Mouse (Mus musculus) heart, embryonic 12.5 days (tissue): ENCODE measurements around the gene Ctsa. TPM values are rescaled to one million over a fixed set of nuclear protein-coding genes. Genes with fewer than 3 reads are reported as not detected.
"Not testable (repeated sequence)": the region's sequence is repeated elsewhere in the genome, so short reads cannot be mapped to it uniquely, and the experiment has no call there.

Experiments
- ATAC-seq: fragments of 200-750 bp; cut with Nextera tagmentation; 2 replicates; pipeline ENCODE4 v1.8.0; 2017; ENCODE audit warnings: moderate TSS enrichment, moderate library complexity; ENCODE audit not compliant: insufficient number of reproducible peaks, low FRiP score
- H3K27ac ChIP-seq: fragments of 300-500 bp; sonication (generic); 2 replicates; pipeline ENCODE4 v1.5.1; 2016; ENCODE audit warnings: mild to moderate bottlenecking, moderate library complexity; ENCODE audit not compliant: poor library complexity, severe bottlenecking
- H3K27me3 ChIP-seq: fragments of 300-500 bp; sonication (generic); replicated peaks from 2 replicates; pipeline ENCODE4 v1.6.1; 2016; ENCODE audit warnings: mild to moderate bottlenecking, moderate library complexity
- H3K36me3 ChIP-seq: fragments of 300-500 bp; sonication (generic); 2 replicates; pipeline ENCODE4 v1.6.1; 2016; ENCODE audit warnings: mild to moderate bottlenecking, moderate library complexity
- H3K4me1 ChIP-seq: fragments of 300-500 bp; sonication (generic); replicated peaks from 2 replicates; pipeline ENCODE4 v1.6.1; 2016; ENCODE audit warnings: mild to moderate bottlenecking
- H3K4me2 ChIP-seq: fragments of 300-500 bp; sonication (generic); 2 replicates; pipeline ENCODE4 v1.6.1; 2016; ENCODE audit warnings: mild to moderate bottlenecking, moderate library complexity
- H3K4me3 ChIP-seq: fragments of 300-500 bp; sonication (generic); 2 replicates; pipeline ENCODE4 v1.5.1; 2016; ENCODE audit warnings: mild to moderate bottlenecking
- H3K9ac ChIP-seq: fragments of 300-500 bp; sonication (generic); 2 replicates; pipeline ENCODE4 v1.6.1; 2016; ENCODE audit warnings: mild to moderate bottlenecking, moderate library complexity
- H3K9me3 ChIP-seq: fragments of 300-500 bp; sonication (generic); replicated peaks from 2 replicates; pipeline ENCODE4 v1.6.1; 2016; ENCODE audit warnings: mild to moderate bottlenecking, moderate library complexity
- WGBS: fragments of 180-500 bp; shearing (Covaris S2); methylation state at CpG from one replicate; pipeline ENCODE4 v1.1.7; 2016; 5-methylcytosine and 5-hydroxymethylcytosine counted together
- polyA plus RNA-seq: library from polyadenylated mRNA; unstranded; fragments of >200 nt; fragmentation: Nextera tagmentation; extraction: Ambion mirVana; gene quantifications from 2 replicates; pipeline ENCODE4 v1.2.1, GENCODE M21; 2016

Gene Ctsa
- polyA plus RNA-seq, 1 experiment from 2014 or later, result 169 TPM

- ATAC-seq, result no peak
- Histone ChIP-seq H3K27ac (no peak overlapping the region), H3K9ac (no peak overlapping the region), H3K4me3 (no peak overlapping the region), H3K27me3 (no peaks in the 10 kb centered on the region), H3K4me1 (peaks cover 19% of the 10 kb centered on the region), H3K36me3 (peaks cover 49% of the 10 kb centered on the region), H3K4me2 (no peak overlapping the region), H3K9me3 (no peaks in the 10 kb centered on the region)
- 85% methylated on average over 16 of the region's 16 CpGs for WGBS
Observed at GRCm38 (mm10) chr2:164827146-164827850, 5.4 kb upstream of the Ctsa start.

GRCm38 (mm10) chr2:164828437-164828836 is 4.2 kb upstream of the Ctsa start, which contains the start of gene Spata25:
Gene Spata25, minus strand, starts transcription at chr2:164828537.
- no peaks in the 10 kb centered on the region for H3K9me3 ChIP-seq
- H3K27me3 ChIP-seq, result no peaks in the 10 kb centered on the region
- ATAC-seq, result no peak
- H3K27ac ChIP-seq, result no peak within 1 kb of the TSS
- H3K9ac ChIP-seq, result no peak within 1 kb of the TSS
- peaks cover 49% of the 10 kb centered on the region for H3K36me3 ChIP-seq
- H3K4me1 ChIP-seq, result peaks cover 22% of the 10 kb centered on the region
- H3K4me3 ChIP-seq, result no peak within 1 kb of the TSS
- no peak within 1 kb of the TSS for H3K4me2 ChIP-seq
- WGBS, result 82% methylated on average over 6 of the region's 6 CpGs

GRCm38 (mm10) chr2:164829090-164829489 is 3.6 kb upstream of the Ctsa start:
- no peak overlapping the region for H3K9ac ChIP-seq
- H3K4me3 ChIP-seq, result no peak overlapping the region
- no peak overlapping the region for H3K4me2 ChIP-seq
- no peaks in the 10 kb centered on the region for H3K27me3 ChIP-seq
- H3K9me3 ChIP-seq, result no peaks in the 10 kb centered on the region
- WGBS, result 91% methylated on average over 1 of the region's 1 CpGs
- H3K4me1 ChIP-seq, result peaks cover 18% of the 10 kb centered on the region
- no peak overlapping the region for H3K27ac ChIP-seq
- no peak for ATAC-seq
- H3K36me3 ChIP-seq, result peaks cover 49% of the 10 kb centered on the region

- Histone ChIP-seq H3K4me3 (no peak overlapping the region), H3K4me1 (peaks cover 31% of the 10 kb centered on the region), H3K9me3 (no peaks in the 10 kb centered on the region), H3K4me2 (peak overlapping the region; percentile 96), H3K27ac (no peak overlapping the region), H3K9ac (peak overlapping the region; percentile 45; the same call in 1 of the 2 replicates), H3K27me3 (no peaks in the 10 kb centered on the region), H3K36me3 (peaks cover 42% of the 10 kb centered on the region)
- WGBS, result 86% methylated on average over 10 of the region's 10 CpGs
- ATAC-seq, result no peak
Observed at GRCm38 (mm10) chr2:164831029-164831428, 1.6 kb upstream of the Ctsa start.

GRCm38 (mm10) chr2:164832032-164832747 is 483 bp upstream of the Ctsa start:
- Histone ChIP-seq H3K27ac (peak overlapping the region; percentile 99), H3K27me3 (no peaks in the 10 kb centered on the region), H3K4me1 (peaks cover 31% of the 10 kb centered on the region), H3K4me2 (peak overlapping the region; percentile 96), H3K9me3 (no peaks in the 10 kb centered on the region), H3K4me3 (peak overlapping the region; percentile 74), H3K9ac (peak overlapping the region; percentile 88), H3K36me3 (peaks cover 41% of the 10 kb centered on the region)
- 59% methylated on average over 16 of the region's 16 CpGs for WGBS
- ATAC-seq, result no peak; the same call in 1 of the 2 replicates

GRCm38 (mm10) chr2:164833314-164833959 is 764 bp downstream of the Ctsa start, which contains the start of gene Neurl2:
Gene Neurl2, minus strand, starts transcription at chr2:164833456.
- Histone ChIP-seq H3K9me3 (no peaks in the 10 kb centered on the region), H3K36me3 (peaks cover 42% of the 10 kb centered on the region), H3K27me3 (no peaks in the 10 kb centered on the region), H3K4me2 (peak within 1 kb of the TSS; percentile 96), H3K27ac (peak within 1 kb of the TSS; percentile 99), H3K4me1 (peaks cover 31% of the 10 kb centered on the region), H3K9ac (peak within 1 kb of the TSS; percentile 88), H3K4me3 (peak within 1 kb of the TSS; percentile 74)
- WGBS, result under 1% methylated on average over 31 of the region's 31 CpGs
- peak; percentile 80 for ATAC-seq

- Histone ChIP-seq H3K36me3 (peaks cover 42% of the 10 kb centered on the region), H3K4me2 (peak overlapping the region; percentile 96), H3K9ac (peak overlapping the region; percentile 88), H3K27me3 (no peaks in the 10 kb centered on the region), H3K9me3 (no peaks in the 10 kb centered on the region), H3K4me1 (peaks cover 31% of the 10 kb centered on the region), H3K27ac (peak overlapping the region; percentile 99; the same call in 1 of the 2 replicates), H3K4me3 (peak overlapping the region; percentile 74)
- 41% methylated on average over 8 of the region's 8 CpGs for WGBS
- ATAC-seq, result no peak
Observed at GRCm38 (mm10) chr2:164834531-164834930, 1.9 kb downstream of the Ctsa start.

GRCm38 (mm10) chr2:164835164-164835563 is 2.5 kb downstream of the Ctsa start:
- Histone ChIP-seq H3K4me1 (peaks cover 31% of the 10 kb centered on the region), H3K9me3 (no peaks in the 10 kb centered on the region), H3K27me3 (no peaks in the 10 kb centered on the region), H3K4me2 (peak overlapping the region; percentile 96), H3K27ac (no peak overlapping the region), H3K4me3 (peak overlapping the region; percentile 74; the same call in 1 of the 2 replicates), H3K9ac (no peak overlapping the region), H3K36me3 (peaks cover 49% of the 10 kb centered on the region)
- 87% methylated on average over 4 of the region's 4 CpGs for WGBS
- no peak for ATAC-seq

- H3K27ac ChIP-seq, result no peak overlapping the region
- H3K4me3 ChIP-seq, result no peak overlapping the region
- no peaks in the 10 kb centered on the region for H3K4me1 ChIP-seq
- WGBS, result 47% methylated on average over 3 of the region's 3 CpGs
- 0 out of 2 replicates have a peak, but pooled peaks cover 3% of the 10 kb centered on the region for H3K27me3 ChIP-seq
- H3K36me3 ChIP-seq, result 0 out of 2 replicates have a peak, but pooled peaks cover 3% of the 10 kb centered on the region
- H3K4me2 ChIP-seq, result no peak overlapping the region
- H3K9me3 ChIP-seq, result no peaks in the 10 kb centered on the region
- no peak for ATAC-seq
- H3K9ac ChIP-seq, result no peak overlapping the region
Observed at GRCm38 (mm10) chr2:164845782-164846181, 13.1 kb downstream of the Ctsa start.

GRCm38 (mm10) chr2:164850061-164850460 is 17.4 kb downstream of the Ctsa start:
- H3K9me3 ChIP-seq, result no peaks in the 10 kb centered on the region
- WGBS, result 83% methylated on average over 8 of the region's 8 CpGs
- no peak overlapping the region for H3K27ac ChIP-seq
- no peak overlapping the region for H3K4me2 ChIP-seq
- no peak for ATAC-seq
- H3K9ac ChIP-seq, result no peak overlapping the region
- no peaks in the 10 kb centered on the region for H3K36me3 ChIP-seq
- H3K4me3 ChIP-seq, result no peak overlapping the region
- peaks cover 27% of the 10 kb centered on the region for H3K27me3 ChIP-seq
- H3K4me1 ChIP-seq, result no peaks in the 10 kb centered on the region

- not testable (repeated sequence) for H3K36me3 ChIP-seq, H3K9ac ChIP-seq, ATAC-seq, H3K9me3 ChIP-seq, H3K4me3 ChIP-seq, H3K27ac ChIP-seq, H3K4me2 ChIP-seq
- peaks cover 71% of the 10 kb centered on the region for H3K27me3 ChIP-seq
- peaks cover 26% of the 10 kb centered on the region for H3K4me1 ChIP-seq
- 80% methylated on average over 5 of the region's 5 CpGs for WGBS
Observed at GRCm38 (mm10) chr2:164855572-164855971, 22.9 kb downstream of the Ctsa start.
